8 mouse cellular contexts compared by ENCODE assay signal in genomic region chr11:4594608-4595500, GRCm38 (mm10). TPM values are rescaled to one million over a fixed set of nuclear protein-coding genes. Genes with fewer than 3 reads are reported as not detected.
DNase-seq lines count a peak whose midpoint lies in the region; ATAC-seq and TF ChIP-seq lines count a peak whose summit lies in the region.

Mtmr3 (minus strand) TSS chr11:4594863.

- H3K36me3 ChIP-seq in hindbrain, postnatal 0 days (ENCODE audit: insufficient read depth, low read length): no peaks in the 10 kb centered on the region

- H3K4me1 ChIP-seq in hindbrain, postnatal 0 days (ENCODE audit: insufficient read depth, low read length): peaks cover 8% of the 10 kb centered on the region

- ATAC-seq in hindbrain, postnatal 0 days: peak; percentile 96
- peak; percentile 95 for ATAC-seq in megakaryocyte, adult 5-6 weeks (ENCODE audit: poor library complexity, severe bottlenecking)

- 5% methylated on average over 53 of the region's 53 CpGs for WGBS in hindbrain, postnatal 0 days

- no peaks in the 10 kb centered on the region for H3K9me3 ChIP-seq in hindbrain, postnatal 0 days (ENCODE audit: low read length)

- intact Hi-C loops in gastrocnemius, adult 2 months (cut with DNase I): loop anchor here (2.0 to 5.0 kb wide), 3 partner anchors 42 to 93 kb away; partner anchors contain the start of gene Ascc2
- intact Hi-C loops in left cerebral cortex, adult 2 months (cut with DNase I): loop anchor here (2.0 to 5.0 kb wide), 3 partner anchors 42 to 252 kb away; partner anchors contain the start of genes Ascc2, Nf2, Uqcr10 and Zmat5

- DNase-seq in WW6 (ENCODE audit: low read depth, low spot score): peak; percentile 97
- peak; percentile 86 to 95 for DNase-seq in cerebellum, postnatal 4 days (ENCODE audit: low spot score in 2 of 2)
- peak; percentile 98 for DNase-seq in gastrocnemius, adult 2 months
- DNase-seq in hindbrain, postnatal 0 days (ENCODE audit: low spot score): peak; percentile 98
- DNase-seq in left cerebral cortex, adult 2 months (ENCODE audit: extremely low spot score in 1 of 2, low spot score in 2 of 2): peak; percentile 92 to 93
- peak; percentile 90 to 94 for DNase-seq in right cerebral cortex, adult 2 months (ENCODE audit: low spot score in 2 of 2)
- peak; percentile 97 for DNase-seq in urinary bladder, postnatal 14 days (ENCODE audit: low spot score)

- H3K9ac ChIP-seq in hindbrain, postnatal 0 days (replicated peaks; ENCODE audit: low read length): peak within 1 kb of the TSS; percentile 92

- no peak for TF ChIP-seq CTCF in gastrocnemius, adult 2 months (IDR thresholded peaks at IDR 0.05)
- no peak for TF ChIP-seq CTCF in hindbrain, postnatal 0 days (IDR thresholded peaks at IDR 0.05; ENCODE audit: low read depth)
- no peak for TF ChIP-seq CTCF in left cerebral cortex, adult 2 months (IDR thresholded peaks at IDR 0.05)

- peak within 1 kb of the TSS; percentile 98 for H3K27ac ChIP-seq in gastrocnemius, adult 2 months
- H3K27ac ChIP-seq in hindbrain, postnatal 0 days: peak within 1 kb of the TSS; percentile 90
- peak within 1 kb of the TSS; percentile 95 for H3K27ac ChIP-seq in left cerebral cortex, adult 2 months

- peak within 1 kb of the TSS; percentile 92 for H3K4me3 ChIP-seq in gastrocnemius, adult 2 months
- peak within 1 kb of the TSS; percentile 94 for H3K4me3 ChIP-seq in hindbrain, postnatal 0 days (ENCODE audit: low read length)
- peak within 1 kb of the TSS; percentile 84 for H3K4me3 ChIP-seq in left cerebral cortex, adult 2 months

- H3K27me3 ChIP-seq in hindbrain, postnatal 0 days (ENCODE audit: insufficient read depth, low read length): no peaks in the 10 kb centered on the region

- H3K4me2 ChIP-seq in hindbrain, postnatal 0 days (ENCODE audit: low read depth, low read length): peak within 1 kb of the TSS; percentile 58

RNA-seq across cellular contexts. Expression of gene Mtmr3, which starts in this region (rescaled TPM):
- total RNA-seq in gastrocnemius, adult 2 months (2021): 10 to 100 TPM; 48.1 to 49.5 TPM
- total RNA-seq in hindbrain, postnatal 0 days (2014; rRNA removed): 82.6 and 89.2 TPM in 2 replicates
- 23.7 and 25.8 TPM in 2 replicates for polyA plus RNA-seq in hindbrain, postnatal 0 days (2015; fragmentation: Nextera tagmentation; extraction: Ambion mirVana)
- 10 to 100 TPM; 67.3 to 72.7 TPM for total RNA-seq in left cerebral cortex, adult 2 months (2021)
- total RNA-seq in megakaryocyte, adult 5-6 weeks (2015): 44.1 and 47.0 TPM in 2 replicates
- 71.1 and 77.2 TPM in 2 replicates for total RNA-seq in megakaryocyte, adult 5-6 weeks (2017)

Comparison
In these comparisons a context has a peak if more than half of its experiments do, and no peak if none do; other contexts are left out.
1. Peak in every context shown above with its lines: DNase-seq, ATAC-seq, H3K4me3 ChIP-seq and H3K27ac ChIP-seq.